In genomic region chr5:140647821-140648518, GRCm38 (mm10) we compare ENCODE assay signal across 8 mouse cellular contexts. TPM values are rescaled to one million over a fixed set of nuclear protein-coding genes. Genes with fewer than 3 reads are reported as not detected.
A peak's percentile ranks its signal among the peaks of the same experiment; 100 is the strongest.
DNase-seq lines count a peak whose midpoint lies in the region; ATAC-seq and TF ChIP-seq lines count a peak whose summit lies in the region.

No protein-coding gene starts in this region.

- peaks cover 26% of the 10 kb centered on the region for H3K4me1 ChIP-seq in lung, postnatal 0 days (ENCODE audit: insufficient read depth, low read depth, low read length)
- H3K4me1 ChIP-seq in small intestine, adult 2 months (ENCODE audit: control insufficient read depth, insufficient read depth, insufficient read length, low read length): peaks cover 15% of the 10 kb centered on the region

- peak; percentile 41 to 67 for DNase-seq in frontal cortex, adult 2 months (ENCODE audit: extremely low spot score in 1 of 2, low spot score in 1 of 2)
- DNase-seq in T-cell, adult 2 months (ENCODE audit: low spot score): peak; percentile 39
- peak; percentile 59 for DNase-seq in embryo, embryonic 11 days
- peak; percentile 56 to 70 for DNase-seq in heart, postnatal 10 days
- peak; percentile 60 to 64 for DNase-seq in layer of hippocampus, adult 2 months (ENCODE audit: low spot score in 2 of 2)
- DNase-seq in lung, postnatal 0 days (ENCODE audit: low spot score): peak; percentile 50

- no peak for TF ChIP-seq EP300 in lung, postnatal 0 days (IDR thresholded peaks at IDR 0.05)

- H3K9me3 ChIP-seq in lung, postnatal 0 days (ENCODE audit: low read length): no peaks in the 10 kb centered on the region

- peak overlapping the region; percentile 100 for H3K27ac ChIP-seq in layer of hippocampus, adult 2 months
- peak overlapping the region; percentile 85 for H3K27ac ChIP-seq in lung, postnatal 0 days (ENCODE audit: low read length)
- H3K27ac ChIP-seq in small intestine, adult 2 months (ENCODE audit: insufficient read depth, low read depth, low read length): no peak overlapping the region

- H3K36me3 ChIP-seq in lung, postnatal 0 days (ENCODE audit: insufficient read depth, low read length): no peaks in the 10 kb centered on the region; the same call in 1 of the 2 replicates
- H3K36me3 ChIP-seq in small intestine, adult 2 months (ENCODE audit: control insufficient read depth, insufficient read depth, low read length): no peaks in the 10 kb centered on the region

- H3K9ac ChIP-seq in lung, postnatal 0 days (replicated peaks; ENCODE audit: low read depth): peak overlapping the region; percentile 78

- TF ChIP-seq POLR2A in small intestine, adult 2 months (IDR thresholded peaks at IDR 0.05; ENCODE audit: low read depth, low read length): no peak

- TF ChIP-seq CTCF in layer of hippocampus, adult 2 months (conservative IDR thresholded peaks at IDR 0.05): no peak
- TF ChIP-seq CTCF in lung, postnatal 0 days (IDR thresholded peaks at IDR 0.05): no peak
- no peak for TF ChIP-seq CTCF in small intestine, adult 2 months (IDR thresholded peaks at IDR 0.05; ENCODE audit: extremely low read depth, insufficient read length, insufficient replicate concordance, low read depth, low read length)

- intact Hi-C loops in heart, postnatal 10 days (cut with DNase I): no loop called here

- H3K27me3 ChIP-seq in lung, postnatal 0 days (replicated peaks; ENCODE audit: insufficient read depth, low read length): no peaks in the 10 kb centered on the region
- no peaks in the 10 kb centered on the region for H3K27me3 ChIP-seq in small intestine, adult 2 months (ENCODE audit: control insufficient read depth, insufficient read depth, low read length)

- 2% methylated on average over 13 of the region's 13 CpGs for WGBS in lung, postnatal 0 days
- WGBS in small intestine, adult 2 months: 4% methylated on average over 13 of the region's 13 CpGs

- ATAC-seq in frontal cortex, adult (ENCODE audit: low TSS enrichment): no peak
- peak; percentile 1; the same call in 1 of the 2 replicates for ATAC-seq in lung, postnatal 0 days

- peak overlapping the region; percentile 87 for H3K4me2 ChIP-seq in lung, postnatal 0 days (replicated peaks; ENCODE audit: low read depth, low read length)

- H3K4me3 ChIP-seq in layer of hippocampus, adult 2 months: peak overlapping the region; percentile 99
- peak overlapping the region; percentile 86 for H3K4me3 ChIP-seq in lung, postnatal 0 days (ENCODE audit: low read depth, low read length)
- peak overlapping the region; percentile 88 for H3K4me3 ChIP-seq in small intestine, adult 2 months (ENCODE audit: low read depth, low read length)

RNA-seq across cellular contexts. Expression of gene Ttyh3, which starts 0.9 kb away (rescaled TPM):
- 137 and 141 TPM in 2 replicates for polyA plus RNA-seq in frontal cortex, adult 2 months (2012; rRNA removed)
- total RNA-seq in heart, postnatal 10 days (2021): 10 to 100 TPM; 58.4 to 61.4 TPM
- total RNA-seq in layer of hippocampus, adult 2 months (2021): 100 to 1,000 TPM; 187 to 201 TPM
- 18.2 and 19.8 TPM in 2 replicates for polyA plus RNA-seq in lung, postnatal 0 days (2015; fragmentation: Nextera tagmentation; extraction: Ambion mirVana)
- polyA plus RNA-seq in small intestine, adult 2 months (2012; rRNA removed): 35.3 and 72.5 TPM in 2 replicates

RNA-seq across cellular contexts. Expression of gene Lfng, which starts 40.9 kb away (rescaled TPM):
- 28.7 and 36.2 TPM in 2 replicates for polyA plus RNA-seq in frontal cortex, adult 2 months (2012; rRNA removed)
- 10 to 100 TPM; 14.1 to 15.7 TPM for total RNA-seq in heart, postnatal 10 days (2021)
- 10 to 100 TPM; 23.9 to 24.8 TPM for total RNA-seq in layer of hippocampus, adult 2 months (2021)
- polyA plus RNA-seq in lung, postnatal 0 days (2015; fragmentation: Nextera tagmentation; extraction: Ambion mirVana): 23.1 and 25.5 TPM in 2 replicates
- 25.6 and 29.9 TPM in 2 replicates for polyA plus RNA-seq in small intestine, adult 2 months (2012; rRNA removed)

RNA-seq across cellular contexts. Expression of gene Iqce, which starts 54.2 kb away (rescaled TPM):
- polyA plus RNA-seq in frontal cortex, adult 2 months (2012; rRNA removed): 47.7 and 60.0 TPM in 2 replicates
- 10 to 100 TPM; 10.5 to 10.9 TPM for total RNA-seq in heart, postnatal 10 days (2021)
- 10 to 100 TPM; 46.2 to 57.9 TPM for total RNA-seq in layer of hippocampus, adult 2 months (2021)
- polyA plus RNA-seq in lung, postnatal 0 days (2015; fragmentation: Nextera tagmentation; extraction: Ambion mirVana): 10.3 and 11.0 TPM in 2 replicates
- polyA plus RNA-seq in small intestine, adult 2 months (2012; rRNA removed): 3.4 and 6.9 TPM in 2 replicates

RNA-seq across cellular contexts. Expression of gene Brat1, which starts 56.8 kb away (rescaled TPM):
- 23.2 and 23.5 TPM in 2 replicates for polyA plus RNA-seq in frontal cortex, adult 2 months (2012; rRNA removed)
- total RNA-seq in heart, postnatal 10 days (2021): 10 to 100 TPM in 1 of 2 experiments, 1 to 10 TPM in 1; 9.6 to 10.8 TPM
- total RNA-seq in layer of hippocampus, adult 2 months (2021): 10 to 100 TPM; 20.2 to 21.1 TPM
- polyA plus RNA-seq in lung, postnatal 0 days (2015; fragmentation: Nextera tagmentation; extraction: Ambion mirVana): 15.2 and 16.1 TPM in 2 replicates
- 8.8 and 17.8 TPM in 2 replicates for polyA plus RNA-seq in small intestine, adult 2 months (2012; rRNA removed)
